Mouse (Mus musculus) yolk sac, embryonic 10.5 days (tissue): ENCODE data around the gene Ccdc150.

ENCODE experiments used
- DNase-seq: peaks from one replicate; pipeline ENCODE4 v3.0.0-alpha.2; 2017; ENCODE audit warnings: low spot score

Ccdc150 gene

DNA sequence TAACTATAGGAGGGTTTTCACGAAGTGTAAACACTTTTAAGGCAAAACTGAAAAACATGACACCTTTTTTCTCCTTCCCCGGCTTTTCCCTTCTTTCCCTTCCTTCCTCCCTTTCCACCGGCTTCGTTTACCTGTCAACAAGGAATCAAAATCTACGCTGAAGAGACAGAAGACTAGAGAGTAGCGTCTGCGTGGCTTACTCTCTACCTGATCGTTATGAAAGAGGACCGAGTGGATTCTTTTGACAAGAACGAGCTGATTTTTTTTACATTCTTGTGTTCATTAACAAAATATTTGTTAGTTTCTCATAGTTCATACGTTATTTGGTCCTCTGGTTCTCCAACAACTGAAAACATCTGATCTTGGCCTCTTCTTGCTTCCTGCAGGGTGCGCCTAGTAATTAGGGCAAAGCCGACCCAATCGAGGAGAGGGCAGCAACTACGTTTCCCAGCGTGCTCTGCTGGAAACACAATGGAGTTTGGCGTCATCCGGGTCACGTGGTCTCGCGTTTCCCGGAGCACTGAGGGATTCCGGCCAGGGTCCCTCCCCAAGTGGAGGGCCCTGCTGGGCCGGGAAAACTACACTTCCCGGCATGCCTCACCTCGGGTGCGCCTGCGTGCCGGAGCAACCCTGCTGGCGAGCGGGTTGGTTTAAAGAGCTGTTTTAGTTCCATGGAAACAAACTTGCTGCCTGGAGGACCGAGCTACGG is at the start of gene Ccdc150:
Gene Ccdc150 (plus strand): TSS at position 526 of the 709 bp plus-strand sequence.
- DNase-seq, result peak; percentile 94

DNA sequence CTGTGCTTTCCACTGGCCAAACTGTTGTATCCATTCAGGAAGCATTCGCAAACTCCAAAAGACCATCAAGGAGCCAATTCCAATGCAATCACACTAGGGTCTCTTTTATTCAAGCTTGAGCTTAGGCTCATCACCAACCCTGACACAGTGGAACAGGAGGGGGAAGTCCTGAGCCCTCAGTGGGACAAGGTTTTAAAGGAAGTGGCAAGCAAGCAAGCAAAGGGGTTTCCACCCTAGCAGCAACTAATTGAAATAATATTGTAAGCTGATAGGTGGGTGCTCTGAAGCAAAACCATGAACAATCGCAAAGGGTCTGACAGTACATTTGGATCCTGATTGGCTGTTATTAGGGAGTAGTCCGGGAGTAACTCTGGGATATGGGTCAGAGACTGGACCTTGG is 30.2 kb upstream of the Ccdc150 start:
- DNase-seq, result no peak

DNA sequence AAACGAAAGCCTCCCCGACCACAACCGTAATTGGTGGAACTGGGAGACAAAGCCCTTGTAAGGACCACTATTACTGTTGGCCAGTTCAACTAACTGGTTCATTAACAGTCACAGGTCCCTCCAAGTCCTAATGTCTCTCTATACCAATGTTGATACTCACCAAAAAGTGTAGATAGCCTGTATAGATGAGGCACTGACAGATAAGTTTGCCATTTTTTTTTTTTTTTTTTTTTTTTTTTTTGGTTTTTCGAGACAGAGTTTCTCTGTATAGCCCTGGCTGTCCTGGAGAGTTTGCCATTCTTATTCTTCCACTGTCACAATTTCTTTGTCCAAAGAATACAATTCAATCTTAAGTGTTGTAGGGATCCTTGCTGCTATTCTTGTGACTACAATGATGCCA is 7.8 kb upstream of the Ccdc150 start:
- DNase-seq, result no peak

DNA sequence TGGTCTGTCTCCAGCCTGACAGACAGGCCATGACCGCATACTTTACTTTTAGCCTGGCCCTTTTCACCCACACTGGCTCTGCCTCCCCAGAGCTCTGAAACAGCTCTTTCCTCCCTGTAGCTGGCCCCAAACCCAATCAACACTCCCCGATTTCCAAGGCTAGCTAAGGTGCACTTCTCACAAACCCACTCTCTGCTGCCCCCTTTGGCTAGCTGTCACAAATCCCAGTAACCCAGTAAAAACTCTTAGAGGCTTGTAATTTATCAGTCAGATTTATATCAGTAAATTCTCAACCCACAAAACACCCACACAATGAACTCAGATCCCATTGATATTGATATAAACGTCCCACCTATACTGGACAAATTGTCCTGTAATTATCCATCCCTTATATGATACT is 25.1 kb downstream of the Ccdc150 start:
- DNase-seq, result no peak

DNA sequence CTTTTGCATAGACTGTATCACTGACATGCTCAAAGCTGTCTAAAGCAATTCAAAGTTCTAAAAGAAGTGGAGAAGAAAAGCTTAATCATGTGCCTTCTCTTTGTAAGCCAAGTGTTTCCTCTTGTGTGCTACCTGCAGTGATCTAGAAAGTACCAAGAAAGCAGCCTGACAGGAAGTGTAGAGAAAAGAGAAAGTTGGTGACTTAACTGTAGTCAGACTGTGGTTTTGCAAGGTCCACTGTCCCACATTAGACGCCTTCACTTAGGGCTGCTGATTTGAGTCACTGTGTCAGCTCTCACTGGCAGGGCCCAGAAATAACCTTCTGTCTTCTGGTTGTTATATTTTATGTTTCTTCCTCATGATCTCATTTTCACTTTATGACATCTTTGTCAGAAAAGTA is 29.1 kb downstream of the Ccdc150 start:
- DNase-seq, result no peak

DNA sequence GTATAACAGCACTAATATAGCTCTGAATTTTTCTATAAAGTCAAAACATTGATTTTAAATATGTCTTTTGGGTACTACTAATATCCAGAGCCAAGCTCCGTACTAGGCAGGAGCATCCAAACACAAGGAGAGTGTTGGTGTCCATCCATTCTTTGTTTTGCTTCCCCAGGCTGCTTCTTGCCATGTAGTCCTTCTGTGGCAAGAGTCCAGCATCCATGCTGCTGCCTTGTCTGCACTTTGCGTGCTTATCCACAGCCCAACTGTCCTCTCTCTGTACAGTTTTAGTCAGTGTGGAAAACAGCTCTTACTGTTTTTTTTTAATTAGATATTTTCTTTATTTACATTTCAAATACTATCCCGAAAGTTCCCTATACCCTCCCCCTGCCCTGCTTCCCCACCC is 30.2 kb downstream of the Ccdc150 start:
- no peak for DNase-seq

DNA sequence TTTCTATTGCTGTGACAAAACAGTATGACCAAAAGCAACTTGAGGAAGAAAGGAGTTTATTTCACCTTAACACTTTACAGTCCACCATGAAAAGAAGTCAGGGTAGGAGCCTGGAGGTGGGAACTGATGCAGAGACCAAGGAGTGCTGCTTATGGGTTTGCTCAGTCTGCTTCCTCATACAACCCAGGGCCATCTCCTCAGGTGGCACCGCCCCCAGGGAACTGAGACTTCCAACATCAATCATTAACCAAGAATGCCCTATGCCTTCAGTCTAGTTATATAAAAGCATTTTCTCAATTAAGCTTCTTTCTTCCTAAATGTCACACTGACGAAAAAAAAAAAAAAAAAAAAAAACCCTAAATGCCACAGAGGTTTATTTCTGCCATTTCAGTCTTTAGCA is 55.9 kb downstream of the Ccdc150 start:
- DNase-seq, result no peak

DNA sequence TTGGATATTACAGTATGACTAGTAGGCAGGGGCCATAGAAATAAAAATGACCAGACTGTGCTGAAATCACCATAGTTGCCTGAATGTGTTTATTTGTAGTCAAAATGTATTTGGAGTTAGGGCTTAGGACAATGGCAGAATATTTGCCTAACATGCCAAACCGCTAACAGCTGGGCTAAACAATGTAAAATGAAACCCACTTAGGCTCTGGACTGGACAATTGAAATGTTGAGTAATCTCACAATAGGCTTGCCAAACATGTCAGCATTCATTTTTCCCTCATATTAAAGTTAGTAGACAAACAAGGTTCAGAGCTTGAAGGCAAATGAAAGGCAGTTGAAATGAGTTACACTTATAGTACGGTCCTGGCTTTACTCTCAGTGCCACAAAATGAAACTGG is 76.2 kb downstream of the Ccdc150 start:
- DNase-seq, result no peak

DNA sequence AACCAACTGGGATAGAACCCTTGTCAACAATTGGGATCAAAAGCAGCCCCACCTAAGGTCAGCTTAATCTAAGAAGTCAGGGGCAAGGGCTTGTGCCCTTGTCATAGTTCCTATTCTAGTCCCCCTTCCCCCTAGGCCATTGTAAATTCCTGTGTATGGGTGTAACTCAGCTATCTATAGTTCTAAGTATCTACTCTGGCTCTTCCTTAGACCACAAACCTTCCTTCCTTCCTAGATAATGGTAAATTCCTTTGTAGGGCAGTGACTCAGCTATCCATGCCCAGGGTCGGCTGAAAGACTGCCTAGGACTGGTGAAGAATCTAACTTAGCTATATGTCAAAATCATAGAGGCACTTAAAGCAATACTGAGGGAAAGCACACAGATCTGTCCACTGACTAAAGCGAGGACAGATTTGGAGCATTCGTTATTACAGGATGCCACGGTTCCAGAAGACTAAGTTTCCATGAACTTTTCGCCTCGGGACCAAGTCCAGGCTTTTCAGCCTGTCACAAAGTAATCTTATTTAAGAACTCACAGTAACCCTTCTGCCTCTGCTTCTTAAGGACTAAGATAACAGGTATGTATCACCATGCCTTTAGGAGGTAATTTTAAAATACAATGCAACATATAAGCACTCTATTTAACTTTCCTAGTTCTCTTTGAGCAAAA is 77.5 kb downstream of the Ccdc150 start:
- no peak for DNase-seq

DNA sequence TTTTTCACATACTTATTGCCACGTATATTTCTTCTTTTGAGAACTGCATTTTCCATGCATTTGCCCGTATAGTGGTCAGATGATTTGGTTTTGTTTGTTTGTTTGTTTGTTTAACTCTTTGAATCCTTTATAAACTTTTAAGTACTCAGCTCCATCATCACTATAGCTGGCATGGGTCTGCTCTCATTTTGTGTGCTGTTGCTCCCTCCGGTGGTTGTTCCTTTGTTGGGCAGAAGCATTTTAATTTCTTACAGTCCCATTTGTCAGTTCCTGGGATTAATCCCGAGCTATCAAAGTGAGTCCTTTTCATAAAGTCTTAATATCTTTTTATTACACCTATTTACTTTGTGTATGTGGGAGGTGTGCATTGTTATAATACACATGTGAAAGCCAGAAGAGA is 82.5 kb downstream of the Ccdc150 start:
- no peak for DNase-seq

DNA sequence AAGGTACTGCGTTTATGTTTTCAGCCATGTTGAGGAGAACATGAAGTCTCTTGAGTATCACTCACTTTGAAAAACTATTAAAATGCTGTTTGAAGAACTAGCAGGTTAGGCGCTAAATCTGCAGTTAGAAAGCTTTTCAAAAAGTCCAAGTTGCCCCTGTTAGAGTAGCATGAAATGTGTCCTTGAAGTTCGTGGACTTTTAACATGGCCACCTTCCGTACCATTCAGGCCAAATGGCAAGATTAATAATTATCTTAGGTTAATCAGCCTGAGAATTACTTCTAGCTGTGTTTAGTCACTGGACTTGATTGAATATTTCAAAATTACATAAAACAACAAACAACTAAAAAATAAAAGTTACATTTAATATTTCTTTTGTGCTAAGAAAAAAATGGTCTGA is 104.3 kb downstream of the Ccdc150 start:
- DNase-seq, result no peak

DNA sequence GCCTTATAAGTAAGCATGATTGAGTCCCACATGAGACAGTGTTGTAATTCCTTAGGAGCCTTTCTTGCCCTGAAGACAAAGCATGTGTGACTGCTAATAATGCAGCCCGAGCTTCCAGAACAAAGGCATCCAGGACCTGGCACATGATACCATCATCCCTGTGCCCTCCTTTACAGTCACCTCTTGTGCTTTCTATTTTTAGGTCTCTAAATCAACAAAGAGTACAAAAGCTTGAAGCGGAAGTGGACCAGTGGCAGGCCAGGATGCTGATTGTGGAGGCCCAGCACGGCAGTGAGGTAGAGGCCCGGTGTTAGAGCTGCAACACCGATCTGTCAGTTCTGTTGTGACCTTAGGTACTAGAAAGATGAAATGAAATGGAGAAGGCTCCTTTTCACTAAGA is 105.0 kb downstream of the Ccdc150 start:
- DNase-seq, result no peak

DNA sequence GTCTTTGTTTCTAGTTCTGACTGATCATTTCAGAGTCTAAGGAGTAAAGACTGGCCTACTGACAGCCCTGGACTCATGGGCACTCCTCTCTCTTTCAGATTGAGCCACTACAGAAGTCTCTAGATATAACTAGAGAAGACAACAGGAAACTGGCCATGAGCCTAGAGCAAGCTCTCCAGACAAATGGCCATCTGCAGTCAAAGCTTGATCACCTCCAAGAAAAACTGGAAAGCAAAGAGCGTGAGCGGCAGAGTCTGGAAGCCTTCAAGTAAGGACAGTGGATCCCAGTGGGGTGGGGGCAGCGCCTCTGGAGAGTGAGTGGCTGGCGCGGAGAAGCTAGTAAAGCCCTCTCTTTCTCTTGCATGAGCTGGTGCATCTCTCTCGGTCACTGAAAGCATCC is 106.1 kb downstream of the Ccdc150 start:
- no peak for DNase-seq

DNA sequence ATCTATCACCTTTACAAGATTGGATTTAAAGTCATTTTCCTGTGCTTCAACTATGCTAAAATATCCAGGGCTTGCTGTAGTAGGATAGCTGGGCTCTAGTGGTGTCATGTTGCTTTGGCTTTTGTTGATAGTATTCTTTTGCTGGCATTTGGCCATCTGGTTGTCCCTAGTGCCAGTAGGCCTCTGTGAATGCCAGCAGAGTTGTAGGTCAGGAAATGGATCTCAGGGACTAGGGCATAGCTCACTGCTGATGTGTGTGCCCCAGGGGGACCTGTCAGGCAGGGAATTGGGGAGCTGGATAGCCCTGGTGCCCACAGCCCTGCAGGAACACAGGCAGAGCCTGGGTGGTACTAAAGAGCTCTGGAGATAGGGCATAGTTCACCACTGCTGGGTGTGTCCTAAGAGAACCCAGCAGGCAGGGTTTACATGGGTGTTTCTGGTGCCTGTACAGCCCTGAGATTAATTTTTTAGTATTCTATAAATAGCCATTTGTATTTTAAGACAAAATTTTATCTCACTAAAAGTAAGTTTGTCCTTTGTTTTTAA is 127.1 kb downstream of the Ccdc150 start:
- DNase-seq, result no peak

DNA sequence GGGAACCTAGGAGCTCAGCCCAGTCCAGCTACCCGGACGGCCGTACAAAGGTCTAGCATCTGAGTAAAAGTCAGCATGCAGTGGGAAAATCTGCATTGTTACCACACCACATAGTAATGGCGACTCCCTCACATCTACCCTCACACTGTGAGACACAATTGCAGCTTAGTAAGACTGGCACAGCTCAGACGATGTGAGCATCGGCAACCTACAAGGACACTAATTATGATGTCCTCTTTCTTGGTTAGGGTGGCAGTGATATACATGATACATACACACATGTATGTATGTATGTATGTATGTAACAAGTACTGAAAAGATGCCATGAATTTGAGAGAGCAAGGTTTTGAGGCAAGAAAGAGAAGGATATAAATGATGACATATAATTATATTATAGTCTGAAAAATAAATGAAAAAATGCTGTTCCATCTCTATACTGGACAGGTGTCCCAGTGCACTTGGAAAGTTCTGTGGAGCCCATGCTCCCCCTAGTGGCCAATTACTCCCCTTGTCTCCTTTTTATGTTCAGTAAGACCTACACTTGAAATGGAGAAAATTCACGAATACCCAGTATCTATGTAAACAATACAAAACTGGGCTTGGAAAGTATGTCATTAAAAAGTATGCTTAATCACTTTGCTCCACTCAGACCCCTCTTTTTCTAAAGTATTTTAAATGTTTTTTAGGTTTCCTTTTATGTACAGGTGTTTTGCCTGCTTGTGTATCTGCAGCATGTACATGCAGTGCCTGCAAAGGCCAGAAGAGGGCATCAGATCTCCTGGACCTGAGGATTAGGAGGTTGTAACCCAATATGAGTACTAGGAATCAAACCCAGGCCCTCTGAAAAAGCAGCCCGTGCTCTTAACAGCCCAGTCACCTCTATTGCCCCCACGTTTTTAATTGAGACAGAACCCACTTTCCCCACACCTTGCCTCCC is 130.8 kb downstream of the Ccdc150 start:
- DNase-seq, result peak; percentile 27

DNA sequence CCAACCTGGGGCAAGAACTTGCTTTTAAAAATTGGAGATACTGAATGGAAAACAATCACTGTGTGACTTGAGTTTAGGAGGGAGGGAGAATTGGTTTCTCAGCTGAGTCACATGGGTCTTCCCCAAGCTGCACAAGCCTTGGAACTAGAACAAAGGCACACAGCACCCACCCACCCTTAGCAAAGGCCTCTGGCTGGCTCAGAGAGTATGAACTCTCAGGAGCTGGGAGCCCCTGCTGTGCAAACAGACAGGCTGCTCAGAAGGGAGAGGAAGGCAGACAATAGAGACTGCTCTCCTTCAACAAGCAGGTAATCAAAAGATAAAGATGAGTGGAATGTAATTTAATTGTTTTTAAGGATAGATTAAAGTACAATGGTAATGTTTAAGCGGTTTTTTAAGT is 133.7 kb downstream of the Ccdc150 start:
- no peak for DNase-seq

DNA sequence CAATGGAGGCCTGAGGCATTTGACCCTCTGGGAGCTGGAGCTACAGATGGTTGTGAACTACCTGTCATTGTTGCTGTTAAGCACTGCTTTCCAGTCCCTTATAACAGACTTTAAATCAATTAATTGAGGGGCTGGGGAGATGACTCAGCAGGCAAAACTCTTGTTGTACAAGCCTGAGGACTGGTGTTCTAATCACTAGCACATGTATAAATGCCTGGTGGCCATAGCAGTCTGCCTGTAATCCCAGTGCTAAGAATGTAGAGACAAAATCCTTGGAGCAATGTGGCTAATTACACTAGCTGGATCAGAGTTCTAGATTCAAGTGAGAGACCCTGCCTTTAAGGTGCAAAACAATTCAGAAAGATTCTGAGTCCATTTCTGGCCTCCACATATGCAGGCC is 152.3 kb downstream of the Ccdc150 start:
- DNase-seq, result no peak
